Mouse (Mus musculus): ENCODE results near the gene Sf1. TPM values are rescaled to one million over a fixed set of nuclear protein-coding genes. Genes with fewer than 3 reads are reported as not detected.
A peak's percentile ranks its signal among the peaks of the same experiment; 100 is the strongest.

Gene Sf1
- polyA plus RNA-seq, 1 experiment from 2014 or later, result 115 TPM

- peaks cover 37% of the 10 kb centered on the region for H3K36me3 ChIP-seq
- no peak overlapping the region for H3K27ac ChIP-seq
- no peaks in the 10 kb centered on the region for H3K27me3 ChIP-seq (replicated peaks)
- ATAC-seq, result no peak
- 78% methylated on average over 5 of the region's 5 CpGs for WGBS (ENCODE audit: insufficient replicate concordance)
- H3K4me1 ChIP-seq, result peaks cover 24% of the 10 kb centered on the region
- H3K4me3 ChIP-seq, result no peak overlapping the region
- no peaks in the 10 kb centered on the region for H3K9me3 ChIP-seq (replicated peaks)
- no peak overlapping the region for H3K4me2 ChIP-seq
- H3K9ac ChIP-seq, result no peak overlapping the region
Measured at GRCm38 (mm10) chr19:6381238-6381637, 17.7 kb downstream of the Sf1 start.

GRCm38 (mm10) chr19:6382323-6382924, 18.9 kb downstream of the Sf1 start:
- ATAC-seq, result no peak
- 55% methylated on average over 4 of the region's 4 CpGs for WGBS (ENCODE audit: insufficient replicate concordance)
- Histone ChIP-seq H3K4me2 (no peak overlapping the region), H3K9ac (no peak overlapping the region), H3K36me3 (peaks cover 25% of the 10 kb centered on the region), H3K27me3 (replicated peaks) (no peaks in the 10 kb centered on the region), H3K9me3 (replicated peaks) (no peaks in the 10 kb centered on the region), H3K27ac (no peak overlapping the region), H3K4me3 (no peak overlapping the region), H3K4me1 (peaks cover 24% of the 10 kb centered on the region)

GRCm38 (mm10) chr19:6383470-6383869, 20.0 kb downstream of the Sf1 start:
- peaks cover 24% of the 10 kb centered on the region for H3K4me1 ChIP-seq
- 36% methylated on average over 5 of the region's 5 CpGs for WGBS (ENCODE audit: insufficient replicate concordance)
- no peak overlapping the region for H3K4me3 ChIP-seq
- H3K36me3 ChIP-seq, result peaks cover 15% of the 10 kb centered on the region
- H3K4me2 ChIP-seq, result no peak overlapping the region
- H3K9ac ChIP-seq, result no peak overlapping the region
- H3K9me3 ChIP-seq (replicated peaks), result no peaks in the 10 kb centered on the region
- no peak overlapping the region for H3K27ac ChIP-seq
- ATAC-seq, result no peak
- peaks cover 5% of the 10 kb centered on the region; the same call in 1 of the 2 replicates for H3K27me3 ChIP-seq (replicated peaks)

GRCm38 (mm10) chr19:6384128-6384527, 20.6 kb downstream of the Sf1 start, which contains the start of gene Pygm:
Gene Pygm (plus strand): TSS chr19:6384399.
- no peak within 1 kb of the TSS for H3K4me2 ChIP-seq
- 25% methylated on average over 7 of the region's 7 CpGs for WGBS (ENCODE audit: insufficient replicate concordance)
- no peak within 1 kb of the TSS for H3K4me3 ChIP-seq
- H3K36me3 ChIP-seq, result peaks cover 8% of the 10 kb centered on the region
- H3K9ac ChIP-seq, result no peak within 1 kb of the TSS
- no peak within 1 kb of the TSS for H3K27ac ChIP-seq
- peaks cover 11% of the 10 kb centered on the region for H3K27me3 ChIP-seq (replicated peaks)
- no peak for ATAC-seq
- peaks cover 24% of the 10 kb centered on the region for H3K4me1 ChIP-seq
- no peaks in the 10 kb centered on the region for H3K9me3 ChIP-seq (replicated peaks)

- no peak overlapping the region for H3K9ac ChIP-seq
- H3K9me3 ChIP-seq (replicated peaks), result no peaks in the 10 kb centered on the region
- peaks cover 31% of the 10 kb centered on the region for H3K4me1 ChIP-seq
- ATAC-seq, result no peak
- peaks cover 18% of the 10 kb centered on the region for H3K27me3 ChIP-seq (replicated peaks)
- WGBS (ENCODE audit: insufficient replicate concordance), result 67% methylated on average over 11 of the region's 11 CpGs
- H3K27ac ChIP-seq, result no peak overlapping the region
- H3K4me3 ChIP-seq, result no peak overlapping the region
- no peak overlapping the region for H3K4me2 ChIP-seq
- H3K36me3 ChIP-seq, result no peaks in the 10 kb centered on the region
Measured at GRCm38 (mm10) chr19:6384954-6385353, 21.5 kb downstream of the Sf1 start.

- Histone ChIP-seq H3K4me2 (no peak overlapping the region), H3K36me3 (no peaks in the 10 kb centered on the region), H3K27me3 (replicated peaks) (peaks cover 19% of the 10 kb centered on the region), H3K27ac (no peak overlapping the region), H3K4me3 (no peak overlapping the region), H3K9me3 (replicated peaks) (no peaks in the 10 kb centered on the region), H3K4me1 (peaks cover 36% of the 10 kb centered on the region), H3K9ac (no peak overlapping the region)
- 71% methylated on average over 5 of the region's 5 CpGs for WGBS (ENCODE audit: insufficient replicate concordance)
- ATAC-seq, result no peak
Measured at GRCm38 (mm10) chr19:6385419-6385818, 21.9 kb downstream of the Sf1 start.

- Histone ChIP-seq H3K27ac (no peak overlapping the region), H3K9ac (no peak overlapping the region), H3K4me3 (no peak overlapping the region), H3K4me1 (peaks cover 40% of the 10 kb centered on the region), H3K9me3 (replicated peaks) (no peaks in the 10 kb centered on the region), H3K36me3 (no peaks in the 10 kb centered on the region), H3K27me3 (replicated peaks) (peaks cover 19% of the 10 kb centered on the region), H3K4me2 (no peak overlapping the region)
- ATAC-seq, result no peak
- WGBS (ENCODE audit: insufficient replicate concordance), result 66% methylated on average over 7 of the region's 7 CpGs
Measured at GRCm38 (mm10) chr19:6385821-6386220, 22.3 kb downstream of the Sf1 start.

- no peak overlapping the region for H3K4me3 ChIP-seq
- H3K4me1 ChIP-seq, result peaks cover 40% of the 10 kb centered on the region
- H3K27ac ChIP-seq, result no peak overlapping the region
- 54% methylated on average over 9 of the region's 9 CpGs for WGBS (ENCODE audit: insufficient replicate concordance)
- no peak for ATAC-seq
- H3K36me3 ChIP-seq, result no peaks in the 10 kb centered on the region
- H3K9me3 ChIP-seq (replicated peaks), result no peaks in the 10 kb centered on the region
- H3K27me3 ChIP-seq (replicated peaks), result peaks cover 22% of the 10 kb centered on the region
- H3K4me2 ChIP-seq, result no peak overlapping the region
- H3K9ac ChIP-seq, result no peak overlapping the region
Measured at GRCm38 (mm10) chr19:6386234-6386633, 22.7 kb downstream of the Sf1 start.

GRCm38 (mm10) chr19:6388006-6388405, 24.5 kb downstream of the Sf1 start:
- no peak overlapping the region for H3K4me3 ChIP-seq
- no peaks in the 10 kb centered on the region for H3K36me3 ChIP-seq
- H3K27me3 ChIP-seq (replicated peaks), result peaks cover 22% of the 10 kb centered on the region
- no peak overlapping the region for H3K9ac ChIP-seq
- 78% methylated on average over 13 of the region's 13 CpGs for WGBS (ENCODE audit: insufficient replicate concordance)
- no peaks in the 10 kb centered on the region for H3K9me3 ChIP-seq (replicated peaks)
- ATAC-seq, result no peak
- no peak overlapping the region for H3K4me2 ChIP-seq
- peaks cover 37% of the 10 kb centered on the region for H3K4me1 ChIP-seq
- no peak overlapping the region for H3K27ac ChIP-seq

- peak overlapping the region; percentile 55 for H3K4me2 ChIP-seq
- H3K27ac ChIP-seq, result no peak overlapping the region
Measured at GRCm38 (mm10) chr19:6389803-6390202, 26.3 kb downstream of the Sf1 start.

GRCm38 (mm10) chr19:6390251-6390650, 26.8 kb downstream of the Sf1 start:
- Histone ChIP-seq H3K4me1 (peaks cover 20% of the 10 kb centered on the region), H3K9ac (no peak overlapping the region), H3K27ac (no peak overlapping the region), H3K27me3 (replicated peaks) (peaks cover 22% of the 10 kb centered on the region), H3K4me2 (peak overlapping the region; percentile 55), H3K36me3 (no peaks in the 10 kb centered on the region), H3K9me3 (replicated peaks) (no peaks in the 10 kb centered on the region), H3K4me3 (no peak overlapping the region)
- no peak for ATAC-seq
- 54% methylated on average over 6 of the region's 6 CpGs for WGBS (ENCODE audit: insufficient replicate concordance)

More at GRCm38 (mm10) chr19:6389803-6390202, 26.3 kb downstream of the Sf1 start:
- H3K36me3 ChIP-seq, result no peaks in the 10 kb centered on the region
- H3K4me1 ChIP-seq, result peaks cover 21% of the 10 kb centered on the region
- no peaks in the 10 kb centered on the region for H3K9me3 ChIP-seq (replicated peaks)
- peak; percentile 27 for ATAC-seq
- peak overlapping the region; percentile 26 for H3K4me3 ChIP-seq
- 0 out of 2 replicates have a peak overlapping the region, but pooled peaks have one; percentile 22 for H3K9ac ChIP-seq
- peaks cover 22% of the 10 kb centered on the region for H3K27me3 ChIP-seq (replicated peaks)
- 17% methylated on average over 16 of the region's 16 CpGs for WGBS (ENCODE audit: insufficient replicate concordance)

- Histone ChIP-seq H3K36me3 (no peaks in the 10 kb centered on the region), H3K9me3 (replicated peaks) (no peaks in the 10 kb centered on the region), H3K4me2 (no peak overlapping the region), H3K27me3 (replicated peaks) (peaks cover 28% of the 10 kb centered on the region), H3K27ac (no peak overlapping the region), H3K4me3 (no peak overlapping the region), H3K9ac (no peak overlapping the region), H3K4me1 (peaks cover 19% of the 10 kb centered on the region)
- 57% methylated on average over 14 of the region's 14 CpGs for WGBS (ENCODE audit: insufficient replicate concordance)
- no peak for ATAC-seq
Measured at GRCm38 (mm10) chr19:6392743-6393393, 29.4 kb downstream of the Sf1 start.

All from liver, embryonic 12.5 days (tissue).